Mouse (Mus musculus): Measurements from ENCODE around the gene 1700001C19Rik. TPM values are rescaled to one million over a fixed set of nuclear protein-coding genes. Genes with fewer than 3 reads are reported as not detected.

The 1700001C19Rik gene
- total and polyA plus RNA-seq, 3 experiments = not detected

DNA sequence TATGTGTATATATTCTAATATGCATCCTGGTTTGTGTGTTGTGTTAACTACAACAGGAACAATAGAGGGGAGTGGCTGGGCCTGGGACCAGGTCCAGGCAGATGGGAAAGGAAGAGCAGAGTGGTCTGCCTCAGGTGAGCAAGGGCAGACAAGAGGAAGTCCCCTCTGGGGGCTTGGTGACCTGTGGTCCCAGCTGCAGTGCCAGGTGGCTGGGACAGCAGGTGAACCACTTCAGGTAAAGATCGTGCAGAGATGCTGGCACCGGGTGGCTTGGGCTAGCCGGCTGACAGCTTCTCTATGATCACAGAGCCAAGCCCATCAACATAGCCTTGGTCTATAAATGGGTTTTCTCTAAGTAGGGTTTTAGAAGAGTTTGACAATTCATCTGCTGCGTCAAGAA, 32.9 kb upstream of the 1700001C19Rik start:
- Histone ChIP-seq H3K4me3 (ENCODE audit: low read depth, low read length) (no peak overlapping the region), H3K27me3 (ENCODE audit: insufficient read depth, low read length) (peaks cover 49% of the 10 kb centered on the region), H3K9me3 (replicated peaks) (no peaks in the 10 kb centered on the region), H3K36me3 (replicated peaks) (no peaks in the 10 kb centered on the region), H3K4me1 (ENCODE audit: insufficient read depth, low read depth, low read length) (peaks cover 4% of the 10 kb centered on the region; the same call in 1 of the 2 replicates)
- ATAC-seq (ENCODE audit: extremely low read depth, insufficient number of reproducible peaks, low FRiP score, poor library complexity, severe bottlenecking) (no peak), DNase-seq (ENCODE audit: low spot score) (no peak)
- TF ChIP-seq GATA1 (IDR thresholded peaks at IDR 0.05; ENCODE audit: borderline replicate concordance, low read length) (no peak), TAL1 (conservative IDR thresholded peaks at IDR 0.05; ENCODE audit: low read depth, low read length) (no peak), GATA2 (IDR thresholded peaks at IDR 0.05; ENCODE audit: borderline replicate concordance, low read depth, low read length) (no peak), POLR2AphosphoS5 (IDR thresholded peaks at IDR 0.05; ENCODE audit: insufficient replicate concordance, low read depth, low read length) (no peak), CTCF (IDR thresholded peaks at IDR 0.05; ENCODE audit: low read depth, low read length) (no peak)

DNA sequence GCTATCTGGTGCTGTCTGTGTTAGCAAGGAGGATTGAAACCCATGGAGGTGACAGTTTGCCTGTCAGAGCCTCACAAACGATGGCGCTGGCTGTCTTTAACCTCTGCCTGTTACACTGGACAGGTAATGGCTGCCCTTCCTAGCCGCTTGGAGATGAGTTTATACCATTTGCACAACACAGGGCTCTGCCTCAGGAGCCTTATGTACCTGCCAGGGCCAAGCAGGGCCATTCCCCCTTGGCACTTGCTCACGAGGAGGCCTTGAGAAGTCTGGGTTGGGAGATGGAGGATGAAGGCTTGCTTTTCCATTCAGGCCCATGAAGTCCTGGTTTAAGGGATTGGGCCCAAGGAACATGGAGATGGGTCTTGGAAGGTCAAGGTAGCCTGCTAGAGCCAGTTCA, 32.5 kb upstream of the 1700001C19Rik start:
- Histone ChIP-seq H3K4me3 (ENCODE audit: low read depth, low read length) (no peak overlapping the region), H3K36me3 (replicated peaks) (no peaks in the 10 kb centered on the region), H3K27me3 (ENCODE audit: insufficient read depth, low read length) (peaks cover 53% of the 10 kb centered on the region), H3K9me3 (replicated peaks) (no peaks in the 10 kb centered on the region), H3K4me1 (ENCODE audit: insufficient read depth, low read depth, low read length) (peaks cover 4% of the 10 kb centered on the region; the same call in 1 of the 2 replicates)
- no peak for TF ChIP-seq CTCF (IDR thresholded peaks at IDR 0.05; ENCODE audit: low read depth, low read length)
- DNase-seq (ENCODE audit: low spot score) (no peak), ATAC-seq (ENCODE audit: extremely low read depth, insufficient number of reproducible peaks, low FRiP score, poor library complexity, severe bottlenecking) (no peak)

- DNase-seq (ENCODE audit: low spot score) (no peak), ATAC-seq (ENCODE audit: extremely low read depth, insufficient number of reproducible peaks, low FRiP score, poor library complexity, severe bottlenecking) (no peak)
- Histone ChIP-seq H3K4me3 (ENCODE audit: low read depth, low read length) (no peak overlapping the region), H3K4me1 (ENCODE audit: insufficient read depth, low read depth, low read length) (peaks cover 4% of the 10 kb centered on the region; the same call in 1 of the 2 replicates), H3K27me3 (ENCODE audit: insufficient read depth, low read length) (peaks cover 64% of the 10 kb centered on the region), H3K36me3 (replicated peaks) (no peaks in the 10 kb centered on the region), H3K9me3 (replicated peaks) (no peaks in the 10 kb centered on the region)
- TF ChIP-seq POLR2AphosphoS5 (IDR thresholded peaks at IDR 0.05; ENCODE audit: insufficient replicate concordance, low read depth, low read length) = no peak
- no peak for TF ChIP-seq GATA2 (IDR thresholded peaks at IDR 0.05; ENCODE audit: borderline replicate concordance, low read depth, low read length)
- no peak for TF ChIP-seq GATA1 (IDR thresholded peaks at IDR 0.05; ENCODE audit: borderline replicate concordance, low read length)
- no peak for TF ChIP-seq TAL1 (conservative IDR thresholded peaks at IDR 0.05; ENCODE audit: low read depth, low read length)
- no peak for TF ChIP-seq CTCF (IDR thresholded peaks at IDR 0.05; ENCODE audit: low read depth, low read length)
Measured at GRCm38 (mm10) chr17:47468466-47468865, 31.3 kb upstream of the 1700001C19Rik start.

DNA sequence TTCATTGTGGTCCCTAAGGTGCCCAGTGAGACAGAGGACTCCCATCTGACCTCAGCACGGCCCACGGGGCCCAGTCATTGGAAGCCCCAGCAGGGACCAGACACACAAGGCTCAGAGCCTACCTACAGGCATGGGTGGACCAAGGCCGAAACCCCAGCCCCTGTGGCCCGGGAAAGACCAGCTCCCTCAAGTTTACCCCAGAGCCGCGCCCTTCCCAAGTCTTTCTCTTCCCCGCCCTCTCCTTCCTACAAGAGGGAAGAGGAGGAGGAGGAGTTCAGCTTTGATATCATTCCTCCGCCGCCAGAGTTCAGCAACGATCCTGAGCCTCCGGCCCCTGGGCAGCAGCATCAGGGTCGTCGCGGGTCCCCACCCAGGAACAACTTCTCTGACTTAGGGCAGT, 30.9 kb upstream of the 1700001C19Rik start:
- Histone ChIP-seq H3K27me3 (ENCODE audit: insufficient read depth, low read length) (peaks cover 64% of the 10 kb centered on the region), H3K9me3 (replicated peaks) (no peaks in the 10 kb centered on the region), H3K36me3 (replicated peaks) (no peaks in the 10 kb centered on the region), H3K4me3 (ENCODE audit: low read depth, low read length) (no peak overlapping the region), H3K4me1 (ENCODE audit: insufficient read depth, low read depth, low read length) (0 out of 2 replicates have a peak, but pooled peaks cover under 1% of the 10 kb centered on the region)
- ATAC-seq (ENCODE audit: extremely low read depth, insufficient number of reproducible peaks, low FRiP score, poor library complexity, severe bottlenecking) (no peak), DNase-seq (ENCODE audit: low spot score) (no peak)
- no peak for TF ChIP-seq POLR2AphosphoS5 (IDR thresholded peaks at IDR 0.05; ENCODE audit: insufficient replicate concordance, low read depth, low read length)
- no peak for TF ChIP-seq CTCF (IDR thresholded peaks at IDR 0.05; ENCODE audit: low read depth, low read length)
- TF ChIP-seq GATA1 (IDR thresholded peaks at IDR 0.05; ENCODE audit: borderline replicate concordance, low read length) = no peak
- TF ChIP-seq TAL1 (conservative IDR thresholded peaks at IDR 0.05; ENCODE audit: low read depth, low read length) = no peak
- TF ChIP-seq GATA2 (IDR thresholded peaks at IDR 0.05; ENCODE audit: borderline replicate concordance, low read depth, low read length) = no peak

GRCm38 (mm10) chr17:47467659-47468058, 30.5 kb upstream of the 1700001C19Rik start:
- no peak overlapping the region for H3K4me3 ChIP-seq (ENCODE audit: low read depth, low read length)
- H3K36me3 ChIP-seq (replicated peaks) = no peaks in the 10 kb centered on the region
- no peaks in the 10 kb centered on the region for H3K9me3 ChIP-seq (replicated peaks)
- DNase-seq (ENCODE audit: low spot score) = no peak
- H3K27me3 ChIP-seq (ENCODE audit: insufficient read depth, low read length) = peaks cover 64% of the 10 kb centered on the region
- H3K4me1 ChIP-seq (ENCODE audit: insufficient read depth, low read depth, low read length) = no peaks in the 10 kb centered on the region
- TF ChIP-seq GATA2 (IDR thresholded peaks at IDR 0.05; ENCODE audit: borderline replicate concordance, low read depth, low read length) (no peak), GATA1 (IDR thresholded peaks at IDR 0.05; ENCODE audit: borderline replicate concordance, low read length) (no peak), POLR2AphosphoS5 (IDR thresholded peaks at IDR 0.05; ENCODE audit: insufficient replicate concordance, low read depth, low read length) (no peak), TAL1 (conservative IDR thresholded peaks at IDR 0.05; ENCODE audit: low read depth, low read length) (no peak), CTCF (IDR thresholded peaks at IDR 0.05; ENCODE audit: low read depth, low read length) (no peak)
- ATAC-seq (ENCODE audit: extremely low read depth, insufficient number of reproducible peaks, low FRiP score, poor library complexity, severe bottlenecking) = no peak

DNA sequence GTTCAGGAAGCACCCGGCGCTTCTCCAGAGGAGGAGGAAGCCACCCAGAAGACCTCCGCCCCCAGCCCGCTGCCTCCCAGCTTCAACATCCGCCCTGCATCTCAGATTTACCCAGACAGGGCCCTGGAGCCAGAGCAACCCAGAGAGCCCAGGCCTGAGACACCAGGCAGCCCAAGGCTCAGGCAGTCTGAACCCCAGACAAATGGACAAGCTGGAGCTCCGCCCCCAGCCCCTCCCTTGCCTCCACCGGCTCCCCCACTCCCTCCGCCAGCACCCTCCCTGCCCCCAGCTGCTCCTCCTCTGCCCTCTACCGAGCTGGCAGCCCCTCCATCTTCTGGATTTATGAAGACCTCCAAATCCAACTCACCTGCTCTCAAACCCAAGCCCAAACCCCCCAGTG, 29.1 kb upstream of the 1700001C19Rik start:
- Histone ChIP-seq H3K4me1 (ENCODE audit: insufficient read depth, low read depth, low read length) (no peaks in the 10 kb centered on the region), H3K36me3 (replicated peaks) (no peaks in the 10 kb centered on the region), H3K9me3 (replicated peaks) (no peaks in the 10 kb centered on the region), H3K4me3 (ENCODE audit: low read depth, low read length) (no peak overlapping the region), H3K27me3 (ENCODE audit: insufficient read depth, low read length) (peaks cover 67% of the 10 kb centered on the region)
- TF ChIP-seq TAL1 (conservative IDR thresholded peaks at IDR 0.05; ENCODE audit: low read depth, low read length) (no peak), POLR2AphosphoS5 (IDR thresholded peaks at IDR 0.05; ENCODE audit: insufficient replicate concordance, low read depth, low read length) (no peak), CTCF (IDR thresholded peaks at IDR 0.05; ENCODE audit: low read depth, low read length) (no peak), GATA1 (IDR thresholded peaks at IDR 0.05; ENCODE audit: borderline replicate concordance, low read length) (no peak), GATA2 (IDR thresholded peaks at IDR 0.05; ENCODE audit: borderline replicate concordance, low read depth, low read length) (no peak)
- no peak for DNase-seq (ENCODE audit: low spot score)
- ATAC-seq (ENCODE audit: extremely low read depth, insufficient number of reproducible peaks, low FRiP score, poor library complexity, severe bottlenecking) = no peak

DNA sequence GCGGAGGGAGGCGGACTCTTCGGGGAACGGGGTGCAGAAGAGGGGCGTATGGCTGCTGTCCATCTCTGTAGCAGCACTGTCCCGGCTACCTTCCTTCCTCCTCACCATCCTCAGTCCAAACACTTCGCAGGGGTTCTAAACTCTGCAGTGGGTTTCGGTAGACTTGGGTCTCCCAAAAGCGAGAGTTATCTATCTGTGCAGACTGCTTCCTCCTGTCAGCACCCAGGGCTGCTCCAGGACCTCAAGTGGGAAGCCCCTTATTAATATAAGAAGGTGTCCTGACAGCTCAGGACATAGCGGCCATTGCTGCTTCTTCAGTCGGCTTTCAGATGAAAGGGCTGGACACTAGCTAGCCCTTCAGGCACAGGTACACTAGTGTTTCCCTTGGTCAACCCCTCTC, 27.8 kb upstream of the 1700001C19Rik start:
- no peak for ATAC-seq (ENCODE audit: extremely low read depth, insufficient number of reproducible peaks, low FRiP score, poor library complexity, severe bottlenecking)
- H3K4me3 ChIP-seq (ENCODE audit: low read depth, low read length) = no peak overlapping the region
- no peaks in the 10 kb centered on the region for H3K4me1 ChIP-seq (ENCODE audit: insufficient read depth, low read depth, low read length)
- H3K27me3 ChIP-seq (ENCODE audit: insufficient read depth, low read length) = peaks cover 69% of the 10 kb centered on the region
- TF ChIP-seq TAL1 (conservative IDR thresholded peaks at IDR 0.05; ENCODE audit: low read depth, low read length) (no peak), CTCF (IDR thresholded peaks at IDR 0.05; ENCODE audit: low read depth, low read length) (no peak), GATA1 (IDR thresholded peaks at IDR 0.05; ENCODE audit: borderline replicate concordance, low read length) (no peak)
- no peaks in the 10 kb centered on the region for H3K9me3 ChIP-seq (replicated peaks)
- no peaks in the 10 kb centered on the region for H3K36me3 ChIP-seq (replicated peaks)
- DNase-seq (ENCODE audit: low spot score) = no peak

Measured in G1E (cell line).